Mouse (Mus musculus): ENCODE data around the gene Hmox1. TPM values are rescaled to one million over a fixed set of nuclear protein-coding genes. Genes with fewer than 3 reads are reported as not detected.

The Hmox1 gene
- total RNA-seq, 2 experiments from 2014 or later, result 27.1 to 42.3 TPM

GRCm38 (mm10) chr8:75088989-75089881 lies 4.2 kb upstream of the Hmox1 start:
- ATAC-seq (ENCODE audit: poor library complexity, severe bottlenecking), result peak; percentile 55

GRCm38 (mm10) chr8:75090781-75091365 lies 2.5 kb upstream of the Hmox1 start:
- no peak for ATAC-seq (ENCODE audit: poor library complexity, severe bottlenecking)

GRCm38 (mm10) chr8:75102956-75103355 lies 9.5 kb downstream of the Hmox1 start:
- no peak for ATAC-seq (ENCODE audit: poor library complexity, severe bottlenecking)

- no peak for ATAC-seq (ENCODE audit: poor library complexity, severe bottlenecking)
Observed at GRCm38 (mm10) chr8:75103376-75103878, 10.0 kb downstream of the Hmox1 start.

GRCm38 (mm10) chr8:75108527-75109235 lies 15.3 kb downstream of the Hmox1 start:
- peak; percentile 82 for ATAC-seq (ENCODE audit: poor library complexity, severe bottlenecking)

- ATAC-seq (ENCODE audit: poor library complexity, severe bottlenecking), result peak; percentile 94
Observed at GRCm38 (mm10) chr8:75109236-75109967, 16.0 kb downstream of the Hmox1 start, which contains the start of gene Mcm5. Mcm5 (plus strand) TSS chr8:75109569.

GRCm38 (mm10) chr8:75110093-75110492 lies 16.7 kb downstream of the Hmox1 start:
- ATAC-seq (ENCODE audit: poor library complexity, severe bottlenecking), result no peak

- no peak for ATAC-seq (ENCODE audit: poor library complexity, severe bottlenecking)
Observed at GRCm38 (mm10) chr8:75118505-75118904, 25.1 kb downstream of the Hmox1 start.

GRCm38 (mm10) chr8:75119287-75119686 lies 25.9 kb downstream of the Hmox1 start:
- peak; percentile 67 for ATAC-seq (ENCODE audit: poor library complexity, severe bottlenecking)

GRCm38 (mm10) chr8:75119747-75120146 lies 26.3 kb downstream of the Hmox1 start:
- peak; percentile 98 for ATAC-seq (ENCODE audit: poor library complexity, severe bottlenecking)

GRCm38 (mm10) chr8:75127406-75127805 lies 34.0 kb downstream of the Hmox1 start:
- no peak for ATAC-seq (ENCODE audit: poor library complexity, severe bottlenecking)

GRCm38 (mm10) chr8:75132485-75132884 lies 39.1 kb downstream of the Hmox1 start:
- ATAC-seq (ENCODE audit: poor library complexity, severe bottlenecking), result peak; percentile 74

GRCm38 (mm10) chr8:75133399-75133798 lies 40.0 kb downstream of the Hmox1 start:
- no peak for ATAC-seq (ENCODE audit: poor library complexity, severe bottlenecking)

GRCm38 (mm10) chr8:75134603-75135391 lies 41.4 kb downstream of the Hmox1 start:
- no peak for ATAC-seq (ENCODE audit: poor library complexity, severe bottlenecking)

GRCm38 (mm10) chr8:75135756-75136155 lies 42.3 kb downstream of the Hmox1 start:
- no peak for ATAC-seq (ENCODE audit: poor library complexity, severe bottlenecking)

GRCm38 (mm10) chr8:75136256-75136655 lies 42.8 kb downstream of the Hmox1 start:
- ATAC-seq (ENCODE audit: poor library complexity, severe bottlenecking), result no peak

GRCm38 (mm10) chr8:75137536-75137935 lies 44.1 kb downstream of the Hmox1 start:
- no peak for ATAC-seq (ENCODE audit: poor library complexity, severe bottlenecking)
